Mouse (Mus musculus) heart, embryonic 14.5 days (tissue): ENCODE data around the gene Gm9821. TPM values are rescaled to one million over a fixed set of nuclear protein-coding genes. Genes with fewer than 3 reads are reported as not detected.

ENCODE experiments used
- ATAC-seq: fragments of 200-750 bp; cut with Nextera tagmentation; 2 replicates; pipeline ENCODE4 v1.8.0; 2017; ENCODE audit warnings: low read depth, moderate TSS enrichment; ENCODE audit not compliant: insufficient number of reproducible peaks, insufficient read depth, low FRiP score
- H3K27ac ChIP-seq, 2 experiments: fragments of 200-500 bp in 1 of 2; fragments of 300-500 bp in 1 of 2; sonication (generic) in 1 of 2; replicated peaks in 1 of 2; 2 replicates each; pipeline ENCODE4 v1.5.1; 2012 to 2014; ENCODE audit warnings: low read depth in 2 of 2, low read length in 2 of 2, control low read depth in 1 of 2, mild to moderate bottlenecking in 1 of 2, mixed read lengths in 1 of 2; ENCODE audit not compliant: control insufficient read depth in 1 of 2, insufficient read depth in 1 of 2
- H3K27me3 ChIP-seq: fragments of 300-500 bp; sonication (generic); 2 replicates; pipeline ENCODE4 v1.6.1; 2014; ENCODE audit warnings: mild to moderate bottlenecking, low read length, control low read depth; ENCODE audit not compliant: control insufficient read depth, insufficient read depth
- H3K36me3 ChIP-seq: fragments of 300-500 bp; sonication (generic); 2 replicates; pipeline ENCODE4 v1.6.1; 2014; ENCODE audit warnings: mild to moderate bottlenecking, control low read depth, low read length, mixed read lengths; ENCODE audit not compliant: control insufficient read depth, insufficient read depth
- H3K4me1 ChIP-seq, 2 experiments: fragments of 200-500 bp in 1 of 2; fragments of 300-500 bp in 1 of 2; sonication (generic) in 1 of 2; 2 replicates each; pipeline ENCODE4 v1.6.1; 2012 to 2014; ENCODE audit warnings: low read length in 2 of 2, control low read depth in 1 of 2, mixed read lengths in 1 of 2; ENCODE audit not compliant: control insufficient read depth in 2 of 2, insufficient read depth in 2 of 2
- H3K4me2 ChIP-seq: fragments of 300-500 bp; sonication (generic); 2 replicates; pipeline ENCODE4 v1.6.1; 2014; ENCODE audit warnings: mild to moderate bottlenecking, low read length
- H3K4me3 ChIP-seq, 2 experiments: fragments of 200-500 bp in 1 of 2; fragments of 300-500 bp in 1 of 2; sonication (generic) in 1 of 2; 2 replicates each; pipeline ENCODE4 v1.5.1; 2012 to 2014; ENCODE audit warnings: low read length in 2 of 2, mild to moderate bottlenecking in 2 of 2, control low read depth in 1 of 2, low read depth in 1 of 2, moderate library complexity in 1 of 2; ENCODE audit not compliant: control insufficient read depth in 1 of 2, insufficient read depth in 1 of 2
- H3K9ac ChIP-seq: fragments of 300-500 bp; sonication (generic); 2 replicates; pipeline ENCODE4 v1.6.1; 2014; ENCODE audit warnings: mild to moderate bottlenecking, low read length
- H3K9me3 ChIP-seq: fragments of 300-500 bp; sonication (generic); 2 replicates; pipeline ENCODE4 v1.6.1; 2016; ENCODE audit warnings: low read length, control low read depth; ENCODE audit not compliant: control insufficient read depth
- WGBS: fragments of 180-500 bp; shearing (Covaris S2); extraction: QIAGEN DNeasy Blood & Tissue Kit; methylation state at CpG from one replicate; pipeline ENCODE4 v1.1.7; 2014; 5-methylcytosine and 5-hydroxymethylcytosine counted together
- microRNA-seq: library from miRNA; unstranded; fragments of <30 nt; microRNA quantifications from one replicate; pipeline ENCODE4, GENCODE M21; 2016
- polyA plus RNA-seq: library from polyadenylated mRNA; unstranded; fragments of >200 nt; fragmentation: Nextera tagmentation; extraction: Ambion mirVana; gene quantifications from 2 replicates; pipeline ENCODE4 v1.2.1, GENCODE M21; 2014

The Gm9821 gene
- polyA plus RNA-seq, 1 experiment from 2014 or later = 2.8 TPM

GRCm38 (mm10) chr2:91986071-91986470 lies 40.6 kb downstream of the Gm9821 start:
- WGBS = 14% methylated on average over 5 of the region's 5 CpGs
- H3K4me1 ChIP-seq = peaks cover 9 to 15% of the 10 kb centered on the region in 2 experiments
- no peak overlapping the region for H3K4me3 ChIP-seq
- no peak overlapping the region for H3K4me2 ChIP-seq
- no peak for ATAC-seq
- peaks cover 12% of the 10 kb centered on the region; the same call in 1 of the 2 replicates for H3K36me3 ChIP-seq
- H3K27ac ChIP-seq = no peak overlapping the region
- H3K27me3 ChIP-seq = no peaks in the 10 kb centered on the region
- no peak overlapping the region for H3K9ac ChIP-seq
- H3K9me3 ChIP-seq = 0 out of 2 replicates have a peak, but pooled peaks cover 2% of the 10 kb centered on the region

DNA sequence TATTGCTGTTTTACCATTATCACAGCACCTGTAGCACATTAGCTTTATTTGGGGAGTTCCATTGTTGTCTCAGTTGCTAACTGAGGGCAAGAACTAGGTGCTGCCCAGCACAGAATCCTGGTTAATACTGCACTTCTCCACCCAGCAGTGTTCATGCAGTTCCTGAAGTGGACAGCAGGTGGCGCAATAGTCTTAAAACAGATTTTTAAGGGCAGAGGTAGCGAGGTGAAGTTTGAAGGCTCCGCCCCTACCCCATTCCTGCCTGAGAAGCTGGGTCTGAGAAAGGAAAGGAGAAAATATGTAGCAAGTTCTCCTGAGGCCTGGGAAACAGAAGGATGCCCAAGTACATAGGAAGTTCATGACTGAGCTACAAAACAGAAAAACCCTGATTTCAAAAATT lies 42.0 kb downstream of the Gm9821 start:
- peaks cover 12% of the 10 kb centered on the region; the same call in 1 of the 2 replicates for H3K36me3 ChIP-seq
- H3K9me3 ChIP-seq = 0 out of 2 replicates have a peak, but pooled peaks cover 2% of the 10 kb centered on the region
- WGBS = 5% methylated on average over 3 of the region's 3 CpGs
- ATAC-seq = no peak
- no peak overlapping the region for H3K4me2 ChIP-seq
- no peak overlapping the region for H3K9ac ChIP-seq
- H3K27ac ChIP-seq = no peak overlapping the region
- no peaks in the 10 kb centered on the region for H3K27me3 ChIP-seq
- peaks cover 9 to 15% of the 10 kb centered on the region in 2 experiments for H3K4me1 ChIP-seq
- no peak overlapping the region for H3K4me3 ChIP-seq

DNA sequence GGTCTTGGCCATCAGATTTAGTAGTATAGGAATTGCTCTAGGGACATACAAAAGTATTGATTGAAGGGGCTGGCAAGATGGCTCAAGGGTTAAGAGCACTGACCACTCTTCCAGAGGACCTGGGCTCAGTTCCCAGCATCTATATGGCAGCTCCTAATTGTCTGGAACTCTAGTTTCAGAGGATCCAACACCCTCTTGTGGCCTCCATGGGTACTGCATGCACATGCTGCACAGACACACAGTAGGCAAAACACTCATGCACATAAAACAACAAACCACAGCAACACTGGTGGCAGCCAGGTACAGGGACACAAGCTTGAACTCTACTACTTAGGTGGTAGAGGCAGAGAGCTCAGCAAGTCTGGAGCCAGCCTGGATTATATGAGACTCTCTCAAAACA lies 44.2 kb downstream of the Gm9821 start:
- Histone ChIP-seq H3K36me3 (peaks cover 12% of the 10 kb centered on the region; the same call in 1 of the 2 replicates), H3K27me3 (no peaks in the 10 kb centered on the region), H3K9ac (no peak overlapping the region), H3K4me1 (peaks cover 5 to 6% of the 10 kb centered on the region in 2 experiments), H3K4me2 (no peak overlapping the region), H3K27ac (no peak overlapping the region), H3K9me3 (0 out of 2 replicates have a peak, but pooled peaks cover 2% of the 10 kb centered on the region), H3K4me3 (no peak overlapping the region)
- ATAC-seq = no peak

- peaks cover 12% of the 10 kb centered on the region; the same call in 1 of the 2 replicates for H3K36me3 ChIP-seq
- H3K27me3 ChIP-seq = no peaks in the 10 kb centered on the region
- WGBS = 70% methylated on average over 3 of the region's 3 CpGs
- no peak for ATAC-seq
- 0 out of 4 replicates have a peak, but pooled peaks cover 0 to 2% of the 10 kb centered on the region in 2 experiments for H3K4me1 ChIP-seq
- H3K9me3 ChIP-seq = 0 out of 2 replicates have a peak, but pooled peaks cover 2% of the 10 kb centered on the region
- H3K27ac ChIP-seq = no peak overlapping the region
- H3K9ac ChIP-seq = no peak overlapping the region
- H3K4me2 ChIP-seq = no peak overlapping the region
- no peak overlapping the region for H3K4me3 ChIP-seq
Observed at GRCm38 (mm10) chr2:91993409-91993808, 47.9 kb downstream of the Gm9821 start.

- 0 out of 4 replicates have a peak, but pooled peaks cover 0 to 2% of the 10 kb centered on the region in 2 experiments for H3K4me1 ChIP-seq
- H3K4me3 ChIP-seq = no peak overlapping the region
- no peak overlapping the region for H3K4me2 ChIP-seq
- no peak overlapping the region for H3K27ac ChIP-seq
- H3K27me3 ChIP-seq = no peaks in the 10 kb centered on the region
- H3K36me3 ChIP-seq = no peaks in the 10 kb centered on the region; the same call in 1 of the 2 replicates
- 88% methylated on average over 5 of the region's 5 CpGs for WGBS
- H3K9me3 ChIP-seq = no peaks in the 10 kb centered on the region
- ATAC-seq = no peak
- no peak overlapping the region for H3K9ac ChIP-seq
Observed at GRCm38 (mm10) chr2:91996006-91996405, 50.5 kb downstream of the Gm9821 start.

Small RNAs within 50 kb of the gene (microRNA-seq; reads per million reads assigned to microRNA genes)
- not detected for gene Mir6999

Other genes starting within 250 kb of the Gm9821 start
- gene Atg13, start 235.1 kb upstream of the Gm9821 start, polyA plus RNA-seq = 28.7 and 29.0 TPM in 2 replicates
- gene Harbi1, start 234.9 kb upstream of the Gm9821 start, polyA plus RNA-seq = 9.9 and 12.7 TPM in 2 replicates
- 10.5 and 11.6 TPM in 2 replicates for gene Ambra1, start 215.6 kb upstream of the Gm9821 start, polyA plus RNA-seq
- gene Chrm4, start 18.5 kb upstream of the Gm9821 start, polyA plus RNA-seq = not detected in 2 replicates
- gene Mdk, start 13.4 kb upstream of the Gm9821 start, polyA plus RNA-seq = 352 and 435 TPM in 2 replicates
- 47.8 and 48.2 TPM in 2 replicates for gene Dgkz, start 30.2 kb downstream of the Gm9821 start, polyA plus RNA-seq
- gene Creb3l1, start 78.8 kb downstream of the Gm9821 start, polyA plus RNA-seq = 8.8 and 10.2 TPM in 2 replicates
- 17.7 and 20.2 TPM in 2 replicates for gene Phf21a, start 147.4 kb downstream of the Gm9821 start, polyA plus RNA-seq